Mouse (Mus musculus): ENCODE results near the gene Nr1h3. TPM values are rescaled to one million over a fixed set of nuclear protein-coding genes. Genes with fewer than 3 reads are reported as not detected.

The Nr1h3 gene
- polyA plus RNA-seq, 2 experiments, result 1.5 to 3.4 TPM

GRCm38 (mm10) chr2:91198888-91199287 lies 3.7 kb downstream of the Nr1h3 start:
- WGBS, result 87% methylated on average over 3 of the region's 3 CpGs
- H3K9ac ChIP-seq (ENCODE audit: low read depth, low read length, severe bottlenecking), result no peak overlapping the region
- no peaks in the 10 kb centered on the region for H3K36me3 ChIP-seq (ENCODE audit: control insufficient read depth, insufficient read depth, low read length)
- no peak overlapping the region for H3K27ac ChIP-seq (replicated peaks; ENCODE audit: low read depth, low read length)
- no peaks in the 10 kb centered on the region for H3K27me3 ChIP-seq (ENCODE audit: control insufficient read depth, insufficient read depth, low read length)
- no peak overlapping the region for H3K4me2 ChIP-seq (replicated peaks; ENCODE audit: low read depth, low read length, severe bottlenecking)
- H3K9me3 ChIP-seq (ENCODE audit: control insufficient read depth, low read length), result no peaks in the 10 kb centered on the region
- DNase-seq (ENCODE audit: low spot score), result no peak
- no peak for ATAC-seq (ENCODE audit: low FRiP score, low read depth)
- peaks cover 17% of the 10 kb centered on the region for H3K4me1 ChIP-seq (ENCODE audit: control insufficient read depth, insufficient read depth, low read length)
- no peak for TF ChIP-seq POLR2A (IDR thresholded peaks at IDR 0.05; ENCODE audit: borderline replicate concordance, extremely low read depth, insufficient read depth, insufficient read length)
- H3K4me3 ChIP-seq (replicated peaks; ENCODE audit: low read length), result no peak overlapping the region

GRCm38 (mm10) chr2:91196577-91197001 lies 6.0 kb downstream of the Nr1h3 start:
- H3K4me2 ChIP-seq (replicated peaks; ENCODE audit: low read depth, low read length, severe bottlenecking), result no peak overlapping the region
- no peak overlapping the region for H3K4me3 ChIP-seq (replicated peaks; ENCODE audit: low read length)
- 72% methylated on average over 3 of the region's 3 CpGs for WGBS
- H3K27ac ChIP-seq (replicated peaks; ENCODE audit: low read depth, low read length), result no peak overlapping the region
- H3K4me1 ChIP-seq (ENCODE audit: control insufficient read depth, insufficient read depth, low read length), result peaks cover 5% of the 10 kb centered on the region
- no peaks in the 10 kb centered on the region for H3K9me3 ChIP-seq (ENCODE audit: control insufficient read depth, low read length)
- no peak overlapping the region for H3K9ac ChIP-seq (ENCODE audit: low read depth, low read length, severe bottlenecking)
- no peak for ATAC-seq (ENCODE audit: low FRiP score, low read depth)
- H3K27me3 ChIP-seq (ENCODE audit: control insufficient read depth, insufficient read depth, low read length), result no peaks in the 10 kb centered on the region
- no peak for TF ChIP-seq POLR2A (IDR thresholded peaks at IDR 0.05; ENCODE audit: borderline replicate concordance, extremely low read depth, insufficient read depth, insufficient read length)
- no peak for DNase-seq (ENCODE audit: low spot score)
- no peaks in the 10 kb centered on the region for H3K36me3 ChIP-seq (ENCODE audit: control insufficient read depth, insufficient read depth, low read length)

GRCm38 (mm10) chr2:91194624-91195332 lies 7.9 kb downstream of the Nr1h3 start:
- Histone ChIP-seq H3K4me1 (ENCODE audit: control insufficient read depth, insufficient read depth, low read length) (peaks cover 3% of the 10 kb centered on the region; the same call in 1 of the 2 replicates), H3K4me2 (replicated peaks; ENCODE audit: low read depth, low read length, severe bottlenecking) (peak overlapping the region; percentile 63), H3K27ac (replicated peaks; ENCODE audit: low read depth, low read length) (0 out of 2 replicates have a peak overlapping the region, but pooled peaks have one; percentile 22), H3K27me3 (ENCODE audit: control insufficient read depth, insufficient read depth, low read length) (no peaks in the 10 kb centered on the region), H3K4me3 (replicated peaks; ENCODE audit: low read length) (peak overlapping the region; percentile 33), H3K36me3 (ENCODE audit: control insufficient read depth, insufficient read depth, low read length) (no peaks in the 10 kb centered on the region), H3K9ac (ENCODE audit: low read depth, low read length, severe bottlenecking) (peak overlapping the region; percentile 51), H3K9me3 (ENCODE audit: control insufficient read depth, low read length) (no peaks in the 10 kb centered on the region)
- ATAC-seq (ENCODE audit: low FRiP score, low read depth) (peak; percentile 79), DNase-seq (ENCODE audit: low spot score) (peak; percentile 49)
- WGBS, result 1% methylated on average over 27 of the region's 27 CpGs
- TF ChIP-seq POLR2A (IDR thresholded peaks at IDR 0.05; ENCODE audit: borderline replicate concordance, extremely low read depth, insufficient read depth, insufficient read length), result no peak

- Histone ChIP-seq H3K27me3 (ENCODE audit: control insufficient read depth, insufficient read depth, low read length) (no peaks in the 10 kb centered on the region), H3K9me3 (ENCODE audit: control insufficient read depth, low read length) (no peaks in the 10 kb centered on the region), H3K4me1 (ENCODE audit: control insufficient read depth, insufficient read depth, low read length) (peaks cover 3% of the 10 kb centered on the region; the same call in 1 of the 2 replicates), H3K4me3 (replicated peaks; ENCODE audit: low read length) (no peak overlapping the region), H3K27ac (replicated peaks; ENCODE audit: low read depth, low read length) (no peak overlapping the region), H3K9ac (ENCODE audit: low read depth, low read length, severe bottlenecking) (no peak overlapping the region), H3K4me2 (replicated peaks; ENCODE audit: low read depth, low read length, severe bottlenecking) (no peak overlapping the region), H3K36me3 (ENCODE audit: control insufficient read depth, insufficient read depth, low read length) (no peaks in the 10 kb centered on the region)
- no peak for DNase-seq (ENCODE audit: low spot score)
- ATAC-seq (ENCODE audit: low FRiP score, low read depth), result no peak
- no peak for TF ChIP-seq POLR2A (IDR thresholded peaks at IDR 0.05; ENCODE audit: borderline replicate concordance, extremely low read depth, insufficient read depth, insufficient read length)
- 88% methylated on average over 16 of the region's 16 CpGs for WGBS
These were observed 12.1 kb downstream of the Nr1h3 start for GRCm38 (mm10) chr2:91190501-91190900.

- DNase-seq (ENCODE audit: low spot score), result no peak
- WGBS, result 55% methylated on average over 4 of the region's 4 CpGs
- no peak for TF ChIP-seq POLR2A (IDR thresholded peaks at IDR 0.05; ENCODE audit: borderline replicate concordance, extremely low read depth, insufficient read depth, insufficient read length)
- H3K4me2 ChIP-seq (replicated peaks; ENCODE audit: low read depth, low read length, severe bottlenecking), result no peak overlapping the region
- H3K4me1 ChIP-seq (ENCODE audit: control insufficient read depth, insufficient read depth, low read length), result 0 out of 2 replicates have a peak, but pooled peaks cover 7% of the 10 kb centered on the region
- H3K9me3 ChIP-seq (ENCODE audit: control insufficient read depth, low read length), result no peaks in the 10 kb centered on the region
- H3K27me3 ChIP-seq (ENCODE audit: control insufficient read depth, insufficient read depth, low read length), result no peaks in the 10 kb centered on the region
- H3K4me3 ChIP-seq (replicated peaks; ENCODE audit: low read length), result no peak overlapping the region
- ATAC-seq (ENCODE audit: low FRiP score, low read depth), result no peak
- no peaks in the 10 kb centered on the region for H3K36me3 ChIP-seq (ENCODE audit: control insufficient read depth, insufficient read depth, low read length)
- H3K27ac ChIP-seq (replicated peaks; ENCODE audit: low read depth, low read length), result no peak overlapping the region
- no peak overlapping the region for H3K9ac ChIP-seq (ENCODE audit: low read depth, low read length, severe bottlenecking)
These were observed 15.2 kb downstream of the Nr1h3 start for GRCm38 (mm10) chr2:91187431-91187830.
